Mouse (Mus musculus): ENCODE data around the gene Rtn4. TPM values are rescaled to one million over a fixed set of nuclear protein-coding genes. Genes with fewer than 3 reads are reported as not detected.

Rtn4 gene
- polyA plus RNA-seq, 1 experiment: 72.2 TPM

DNA sequence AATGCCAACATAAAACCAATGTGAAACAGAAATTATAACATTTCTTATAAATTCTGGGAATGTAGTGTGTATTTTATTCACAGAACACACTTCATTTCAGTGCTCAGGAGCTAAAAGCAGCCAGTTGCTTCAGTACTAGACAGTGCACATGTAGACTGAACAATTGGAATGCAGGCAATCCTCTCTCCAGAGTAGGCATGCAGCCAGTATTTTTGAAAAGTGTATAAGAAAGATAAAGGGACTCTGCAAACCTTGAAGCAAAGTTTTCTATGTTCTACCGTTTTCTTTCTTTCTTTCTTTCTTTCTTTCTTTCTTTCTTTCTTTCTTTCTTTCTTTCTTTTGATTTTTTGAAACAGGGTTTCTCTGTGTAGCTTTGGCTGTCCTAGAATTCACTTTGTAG lies 1.2 kb upstream of the Rtn4 start:
- no peak for DNase-seq
- TF ChIP-seq POLR2A (IDR thresholded peaks at IDR 0.05; ENCODE audit: low read depth, low read length): no peak
- no peak for TF ChIP-seq CTCF (conservative IDR thresholded peaks at IDR 0.05; ENCODE audit: insufficient read depth, insufficient read length, low read depth, low read length)

DNA sequence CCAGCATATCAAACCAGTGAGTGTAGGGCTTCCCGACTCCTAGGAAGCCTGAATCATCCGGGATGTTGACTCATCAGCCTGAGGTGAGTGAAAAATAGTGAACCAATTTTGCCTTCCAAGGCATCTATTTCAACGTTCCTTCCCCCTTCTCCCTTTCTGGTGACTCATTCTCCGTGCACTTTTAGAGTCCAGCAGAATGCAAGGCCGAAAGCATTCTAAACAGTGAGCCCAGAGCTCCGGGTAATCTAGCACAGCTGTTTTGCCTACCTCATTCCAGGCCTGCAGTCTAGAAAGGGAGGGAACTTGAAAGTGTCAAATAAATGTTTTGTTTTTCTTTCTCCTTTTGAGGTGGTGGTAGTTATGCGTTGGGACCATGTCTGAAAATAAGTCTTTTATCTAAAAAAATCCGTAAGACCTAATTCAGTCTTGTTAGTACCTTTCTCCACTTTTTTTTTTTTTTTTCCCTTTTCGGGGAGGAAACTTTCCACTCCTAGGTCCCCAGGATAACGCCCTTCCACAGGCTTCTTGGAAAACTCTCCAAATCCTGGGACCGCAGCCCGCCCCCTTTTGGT lies 550 bp upstream of the Rtn4 start:
- no peaks in the 10 kb centered on the region for H3K27me3 ChIP-seq (replicated peaks; ENCODE audit: control insufficient read depth, insufficient read depth, low read length)
- no peaks in the 10 kb centered on the region for H3K36me3 ChIP-seq (ENCODE audit: control insufficient read depth, insufficient read depth, low read length)
- H3K27ac ChIP-seq (ENCODE audit: insufficient read depth, low read depth, low read length): peak overlapping the region; percentile 5; the same call in 1 of the 2 replicates
- H3K4me3 ChIP-seq (ENCODE audit: insufficient read depth, low read depth, low read length): no peak overlapping the region
- no peak for DNase-seq
- 13% methylated on average over 12 of the region's 12 CpGs for WGBS
- TF ChIP-seq POLR2A (IDR thresholded peaks at IDR 0.05; ENCODE audit: low read depth, low read length) (no peak), CTCF (conservative IDR thresholded peaks at IDR 0.05; ENCODE audit: insufficient read depth, insufficient read length, low read depth, low read length) (peak; percentile 52)
- H3K4me1 ChIP-seq (ENCODE audit: control insufficient read depth, insufficient read depth, low read length): no peaks in the 10 kb centered on the region

More for the DNA sequence above, 1.2 kb upstream of the Rtn4 start:
- H3K4me3 ChIP-seq (ENCODE audit: insufficient read depth, low read depth, low read length): no peak overlapping the region
- H3K36me3 ChIP-seq (ENCODE audit: control insufficient read depth, insufficient read depth, low read length): no peaks in the 10 kb centered on the region
- no peaks in the 10 kb centered on the region for H3K4me1 ChIP-seq (ENCODE audit: control insufficient read depth, insufficient read depth, low read length)
- H3K27me3 ChIP-seq (replicated peaks; ENCODE audit: control insufficient read depth, insufficient read depth, low read length): no peaks in the 10 kb centered on the region
- WGBS: 79% methylated on average over 1 of the region's 1 CpGs
- H3K27ac ChIP-seq (ENCODE audit: insufficient read depth, low read depth, low read length): no peak overlapping the region

DNA sequence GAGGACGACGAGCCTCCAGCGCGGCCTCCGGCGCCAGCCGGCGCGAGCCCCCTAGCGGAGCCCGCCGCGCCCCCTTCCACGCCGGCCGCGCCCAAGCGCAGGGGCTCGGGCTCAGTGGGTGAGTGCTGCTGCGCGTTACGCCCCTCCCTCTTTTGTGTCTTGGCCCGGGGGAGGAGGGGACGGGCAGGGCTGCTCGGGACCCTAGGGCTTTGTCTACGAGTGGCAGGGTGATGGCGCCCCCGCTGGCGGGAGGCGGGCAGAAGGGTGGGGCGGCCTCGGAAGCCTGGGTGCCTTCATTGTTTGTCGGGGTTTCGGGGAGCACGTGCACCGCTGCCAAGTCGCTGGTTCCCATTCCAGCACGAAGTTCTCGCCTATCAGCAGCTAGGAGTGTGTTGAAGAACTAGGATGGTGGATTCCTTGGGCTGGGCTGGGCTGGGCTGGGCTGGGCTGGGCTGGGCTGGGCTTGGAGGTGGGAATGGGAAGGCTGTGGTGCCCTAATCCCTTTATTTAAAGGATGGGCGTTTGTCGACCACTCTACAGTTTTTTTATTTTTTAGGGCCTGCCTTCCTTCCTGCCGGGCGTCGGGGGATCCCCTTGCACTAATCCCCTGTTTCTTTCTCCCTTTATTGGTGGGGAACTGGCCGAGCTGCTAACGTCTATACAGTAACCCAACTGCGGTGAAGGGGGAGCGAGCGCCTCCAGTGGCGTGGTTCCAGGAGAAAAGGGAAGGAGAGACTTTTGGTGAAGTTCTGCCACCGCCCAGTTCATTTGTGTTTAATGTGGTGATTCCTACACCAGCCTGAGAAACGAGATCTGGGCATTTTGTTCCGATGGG lies 1.0 kb downstream of the Rtn4 start:
- TF ChIP-seq CTCF (conservative IDR thresholded peaks at IDR 0.05; ENCODE audit: insufficient read depth, insufficient read length, low read depth, low read length) (peak; percentile 58), POLR2A (IDR thresholded peaks at IDR 0.05; ENCODE audit: low read depth, low read length) (no peak)
- no peaks in the 10 kb centered on the region for H3K27me3 ChIP-seq (replicated peaks; ENCODE audit: control insufficient read depth, insufficient read depth, low read length)
- DNase-seq: peak; percentile 86
- under 1% methylated on average over 52 of the region's 53 CpGs for WGBS
- H3K27ac ChIP-seq (ENCODE audit: insufficient read depth, low read depth, low read length): peak overlapping the region; percentile 14
- peak overlapping the region; percentile 79 for H3K4me3 ChIP-seq (ENCODE audit: insufficient read depth, low read depth, low read length)
- H3K4me1 ChIP-seq (ENCODE audit: control insufficient read depth, insufficient read depth, low read length): no peaks in the 10 kb centered on the region
- no peaks in the 10 kb centered on the region for H3K36me3 ChIP-seq (ENCODE audit: control insufficient read depth, insufficient read depth, low read length)

DNA sequence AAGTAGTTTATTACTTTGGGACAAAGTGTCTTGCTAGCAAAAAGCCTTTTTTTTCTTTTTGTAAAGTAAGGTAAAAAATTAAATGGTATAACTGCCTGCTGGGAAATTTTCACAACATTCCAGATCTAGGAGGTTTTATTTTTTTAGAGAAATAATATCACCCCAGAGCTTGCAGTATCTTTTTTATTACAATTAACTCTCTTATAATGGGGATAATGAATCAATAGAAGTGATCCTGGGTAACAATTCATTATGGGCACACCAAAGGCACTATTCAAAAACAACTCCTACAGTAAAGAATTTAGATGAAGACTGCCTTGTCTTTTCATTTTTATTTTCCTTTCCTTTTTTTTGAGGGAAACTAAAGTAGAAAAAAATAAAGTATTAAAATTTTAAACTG lies 2.0 kb downstream of the Rtn4 start:
- Histone ChIP-seq H3K4me3 (ENCODE audit: insufficient read depth, low read depth, low read length) (no peak overlapping the region), H3K27ac (ENCODE audit: insufficient read depth, low read depth, low read length) (no peak overlapping the region)
- TF ChIP-seq CTCF (conservative IDR thresholded peaks at IDR 0.05; ENCODE audit: insufficient read depth, insufficient read length, low read depth, low read length): no peak

DNA sequence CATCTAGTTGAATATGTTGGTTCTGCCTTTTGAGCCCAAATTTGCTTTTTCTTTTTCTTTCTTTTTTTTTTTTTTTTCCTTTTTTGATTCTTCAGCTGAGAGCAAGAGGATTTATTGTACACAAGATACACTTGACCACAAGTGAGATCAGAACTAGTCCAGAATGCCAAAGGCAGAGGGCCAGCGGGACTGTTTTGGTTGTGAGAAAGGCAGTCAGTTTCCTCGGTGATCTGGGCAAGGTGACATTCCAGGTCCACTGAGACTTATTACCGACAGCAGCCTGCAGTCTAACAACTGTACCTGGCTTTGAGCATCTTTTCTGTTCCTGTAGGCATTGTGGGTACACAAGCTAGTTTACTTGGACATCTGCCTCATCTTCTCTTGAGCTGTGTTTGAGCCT lies 10.0 kb downstream of the Rtn4 start:
- Histone ChIP-seq H3K36me3 (ENCODE audit: control insufficient read depth, insufficient read depth, low read length) (no peaks in the 10 kb centered on the region), H3K4me3 (ENCODE audit: insufficient read depth, low read depth, low read length) (no peak overlapping the region), H3K27ac (ENCODE audit: insufficient read depth, low read depth, low read length) (no peak overlapping the region), H3K27me3 (replicated peaks; ENCODE audit: control insufficient read depth, insufficient read depth, low read length) (no peaks in the 10 kb centered on the region), H3K4me1 (ENCODE audit: control insufficient read depth, insufficient read depth, low read length) (peaks cover 2% of the 10 kb centered on the region)
- TF ChIP-seq POLR2A (IDR thresholded peaks at IDR 0.05; ENCODE audit: low read depth, low read length) (no peak), CTCF (conservative IDR thresholded peaks at IDR 0.05; ENCODE audit: insufficient read depth, insufficient read length, low read depth, low read length) (no peak)
- 54% methylated on average over 3 of the region's 3 CpGs for WGBS
- DNase-seq: peak; percentile 20

More for the DNA sequence above, 2.0 kb downstream of the Rtn4 start:
- Histone ChIP-seq H3K4me1 (ENCODE audit: control insufficient read depth, insufficient read depth, low read length) (no peaks in the 10 kb centered on the region), H3K36me3 (ENCODE audit: control insufficient read depth, insufficient read depth, low read length) (no peaks in the 10 kb centered on the region), H3K27me3 (replicated peaks; ENCODE audit: control insufficient read depth, insufficient read depth, low read length) (no peaks in the 10 kb centered on the region)
- DNase-seq: no peak

DNA sequence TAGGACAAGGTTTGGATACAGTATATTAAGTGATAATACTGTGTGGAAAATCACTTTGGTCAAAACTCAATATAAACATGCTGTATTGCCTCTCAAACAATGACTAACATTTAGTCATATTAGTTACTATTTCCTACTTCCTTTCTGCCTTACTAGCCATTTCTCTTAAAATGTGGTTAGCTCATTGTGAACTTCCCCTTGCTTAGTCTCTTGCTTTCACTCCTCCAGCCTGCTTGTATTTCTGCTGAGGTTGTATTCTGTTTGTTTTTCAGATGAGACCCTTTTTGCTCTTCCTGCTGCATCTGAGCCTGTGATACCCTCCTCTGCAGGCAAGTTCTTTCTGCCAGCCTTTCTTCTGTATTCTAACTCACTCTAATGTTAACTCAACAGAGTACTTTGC lies 12.5 kb downstream of the Rtn4 start:
- Histone ChIP-seq H3K4me3 (ENCODE audit: insufficient read depth, low read depth, low read length) (no peak overlapping the region), H3K27ac (ENCODE audit: insufficient read depth, low read depth, low read length) (no peak overlapping the region), H3K36me3 (ENCODE audit: control insufficient read depth, insufficient read depth, low read length) (no peaks in the 10 kb centered on the region), H3K4me1 (ENCODE audit: control insufficient read depth, insufficient read depth, low read length) (peaks cover 2% of the 10 kb centered on the region), H3K27me3 (replicated peaks; ENCODE audit: control insufficient read depth, insufficient read depth, low read length) (no peaks in the 10 kb centered on the region)
- TF ChIP-seq POLR2A (IDR thresholded peaks at IDR 0.05; ENCODE audit: low read depth, low read length) (no peak), CTCF (conservative IDR thresholded peaks at IDR 0.05; ENCODE audit: insufficient read depth, insufficient read length, low read depth, low read length) (no peak)
- DNase-seq: no peak

DNA sequence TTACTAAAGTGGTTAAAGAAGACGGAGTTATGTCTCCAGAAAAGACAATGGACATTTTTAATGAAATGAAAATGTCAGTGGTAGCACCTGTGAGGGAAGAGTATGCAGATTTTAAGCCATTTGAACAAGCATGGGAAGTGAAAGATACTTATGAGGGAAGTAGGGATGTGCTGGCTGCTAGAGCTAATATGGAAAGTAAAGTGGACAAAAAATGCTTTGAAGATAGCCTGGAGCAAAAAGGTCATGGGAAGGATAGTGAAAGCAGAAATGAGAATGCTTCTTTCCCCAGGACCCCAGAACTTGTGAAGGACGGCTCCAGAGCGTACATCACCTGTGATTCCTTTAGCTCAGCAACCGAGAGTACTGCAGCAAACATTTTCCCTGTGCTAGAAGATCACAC lies 14.1 kb downstream of the Rtn4 start:
- no peaks in the 10 kb centered on the region for H3K36me3 ChIP-seq (ENCODE audit: control insufficient read depth, insufficient read depth, low read length)
- H3K27ac ChIP-seq (ENCODE audit: insufficient read depth, low read depth, low read length): no peak overlapping the region
- no peaks in the 10 kb centered on the region for H3K27me3 ChIP-seq (replicated peaks; ENCODE audit: control insufficient read depth, insufficient read depth, low read length)
- WGBS: 91% methylated on average over 4 of the region's 4 CpGs
- DNase-seq: no peak
- no peak overlapping the region for H3K4me3 ChIP-seq (ENCODE audit: insufficient read depth, low read depth, low read length)
- peaks cover 2% of the 10 kb centered on the region for H3K4me1 ChIP-seq (ENCODE audit: control insufficient read depth, insufficient read depth, low read length)
- TF ChIP-seq CTCF (conservative IDR thresholded peaks at IDR 0.05; ENCODE audit: insufficient read depth, insufficient read length, low read depth, low read length): no peak
- no peak for TF ChIP-seq POLR2A (IDR thresholded peaks at IDR 0.05; ENCODE audit: low read depth, low read length)
